Mouse (Mus musculus): ENCODE data around the gene Phf2.
"Not testable (repeated sequence)": the region's sequence is repeated elsewhere in the genome, so short reads cannot be mapped to it uniquely, and the experiment has no call there.

The Phf2 gene

DNA sequence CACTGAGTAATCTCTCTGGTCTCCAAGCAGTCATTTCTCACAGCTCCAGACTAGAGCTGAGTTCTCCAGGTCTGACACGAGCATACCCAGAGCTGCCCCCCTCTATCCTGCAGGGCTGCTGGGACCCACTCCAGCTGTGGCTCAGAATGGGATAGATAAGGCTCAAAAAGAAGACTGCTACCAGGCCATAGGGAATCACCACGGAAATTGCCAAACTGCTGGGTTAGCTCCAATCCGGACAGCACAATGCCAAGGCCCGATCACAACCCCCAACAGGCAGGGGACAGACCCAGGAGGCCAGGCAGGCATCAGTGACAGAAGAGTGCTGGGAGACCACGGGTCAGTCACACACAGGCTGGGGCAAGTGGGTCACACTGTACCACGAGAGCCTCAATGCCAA is 12.9 kb downstream of the Phf2 start:
- no peak for DNase-seq (ENCODE audit: inconsistent ontology term)

DNA sequence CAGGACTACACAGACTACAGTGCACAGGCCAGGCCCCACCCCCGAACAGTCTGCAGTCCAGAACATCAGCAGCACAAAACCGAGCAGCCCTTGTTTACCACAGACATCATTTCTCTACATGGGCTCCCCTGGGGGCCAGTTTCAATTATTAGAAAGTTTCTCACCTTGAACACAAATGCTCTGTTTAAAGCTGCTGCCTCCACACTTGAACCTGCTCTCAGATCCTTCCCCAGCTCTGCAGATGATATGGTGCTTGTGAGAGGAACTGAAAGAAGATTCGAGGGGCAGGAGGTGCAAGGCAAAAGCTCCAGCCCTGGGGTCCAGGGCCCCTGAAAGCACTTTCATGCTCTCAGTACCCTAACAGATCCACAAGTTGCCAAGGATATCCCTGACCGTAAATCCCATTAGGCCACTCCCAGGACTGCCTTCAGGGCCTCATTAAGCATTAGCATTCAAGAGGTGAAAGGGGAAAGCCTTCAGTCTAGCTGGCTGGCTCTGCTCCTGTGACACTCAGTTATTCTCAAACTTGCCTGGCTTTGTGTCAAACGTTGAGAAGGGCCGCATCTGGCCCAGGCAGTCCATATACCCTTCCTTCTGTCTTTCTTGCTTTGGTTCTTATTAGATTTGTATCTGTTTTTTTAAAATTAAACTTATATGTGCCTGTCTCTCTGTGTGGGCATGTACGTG is 13.5 kb downstream of the Phf2 start:
- DNase-seq (ENCODE audit: inconsistent ontology term): no peak

DNA sequence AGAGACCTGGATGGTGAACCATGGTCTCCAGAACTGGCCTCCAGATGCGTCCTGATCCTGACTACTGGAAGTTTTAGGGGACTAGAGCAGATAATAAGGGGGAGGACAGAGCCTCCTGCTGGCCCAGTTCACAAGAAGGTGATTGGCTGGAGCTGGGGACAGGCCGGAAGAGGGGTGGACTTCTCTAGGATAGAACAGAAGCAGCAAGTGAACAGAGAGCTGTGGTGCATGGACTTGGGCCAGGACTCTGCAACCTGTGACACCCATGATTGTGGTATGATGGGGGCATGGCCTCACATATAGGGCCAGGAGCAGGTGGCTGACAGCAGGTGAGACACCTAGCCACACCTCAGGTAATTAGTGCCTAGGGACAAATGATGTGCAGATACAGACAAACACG is 17.0 kb downstream of the Phf2 start:
- DNase-seq (ENCODE audit: inconsistent ontology term): no peak

DNA sequence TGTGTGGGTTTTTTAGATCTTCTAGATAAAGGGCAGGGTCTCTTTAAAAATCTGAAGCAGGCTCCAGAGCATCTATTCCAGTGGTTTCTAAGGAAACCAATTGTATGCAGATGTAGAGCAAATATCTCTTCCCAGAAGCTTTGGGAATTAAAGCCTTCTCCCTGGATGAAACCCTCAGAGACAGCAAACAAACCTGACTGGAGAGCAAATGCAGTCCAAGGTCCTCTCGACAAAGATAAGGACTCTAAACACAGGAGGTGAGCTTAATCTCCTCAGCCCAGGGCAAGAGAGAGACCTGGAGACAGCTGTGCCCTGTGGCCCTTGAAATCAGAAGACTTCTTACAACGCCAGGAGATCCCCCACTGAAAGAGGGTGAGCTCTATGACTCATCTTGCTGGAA is 17.4 kb downstream of the Phf2 start:
- no peak for DNase-seq (ENCODE audit: inconsistent ontology term)

DNA sequence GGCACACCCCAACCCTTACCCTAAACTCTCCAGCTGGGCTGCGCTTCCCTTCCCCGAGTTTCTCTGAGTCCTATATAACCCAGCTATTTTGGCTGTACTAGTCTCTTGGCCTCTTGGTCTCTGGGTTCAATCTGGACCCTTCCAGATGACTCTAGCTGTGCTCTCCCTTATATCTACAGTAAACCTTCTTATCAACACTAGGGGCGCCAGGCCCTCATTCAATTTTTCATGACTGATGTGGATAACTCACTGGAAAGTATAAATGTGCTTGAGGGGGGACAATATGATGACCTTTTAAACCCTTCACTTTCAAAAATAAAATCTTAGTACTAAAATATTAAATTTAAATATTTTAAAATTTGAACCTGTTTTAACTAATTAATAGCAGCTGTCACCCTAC is 18.1 kb downstream of the Phf2 start:
- DNase-seq (ENCODE audit: inconsistent ontology term): no peak

DNA sequence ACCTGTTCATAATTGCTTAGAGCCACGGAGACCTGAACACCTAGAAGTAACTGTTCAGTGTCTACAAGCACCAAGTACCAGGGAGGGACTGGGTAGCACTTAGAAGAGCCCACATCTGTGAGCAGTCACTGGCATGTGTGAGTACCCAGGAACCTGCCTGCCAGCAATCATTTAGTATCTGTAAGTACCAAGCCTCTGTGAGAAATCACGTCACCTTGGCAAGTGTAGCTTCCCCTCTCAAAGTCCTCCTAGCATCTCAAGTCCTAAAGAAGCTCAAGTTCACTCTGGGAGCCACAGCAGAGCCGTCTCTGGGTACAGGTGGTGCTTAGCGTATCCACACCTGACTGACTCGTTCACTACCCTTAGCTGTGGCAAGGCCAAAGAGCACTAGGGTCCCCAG is 19.2 kb downstream of the Phf2 start:
- no peak for DNase-seq (ENCODE audit: inconsistent ontology term)

DNA sequence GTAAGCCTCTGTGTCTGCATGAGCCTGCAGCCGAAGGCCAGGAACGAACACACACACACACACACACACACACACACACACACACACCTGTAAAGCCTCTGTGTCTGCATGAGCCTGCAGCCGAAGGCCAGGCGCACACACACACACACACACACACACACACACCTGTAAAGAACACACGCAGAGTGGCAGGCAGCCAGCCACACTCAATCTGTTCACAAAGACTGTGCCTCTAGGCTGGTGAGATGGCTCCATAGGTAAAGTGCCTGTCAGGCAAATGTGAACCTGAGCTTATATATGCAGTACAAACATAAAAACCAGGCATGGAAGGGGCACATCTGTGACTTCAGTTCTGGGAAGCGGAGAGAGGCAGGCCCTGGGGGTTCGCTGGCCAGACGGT is 20.1 kb downstream of the Phf2 start:
- DNase-seq (ENCODE audit: inconsistent ontology term): no peak

DNA sequence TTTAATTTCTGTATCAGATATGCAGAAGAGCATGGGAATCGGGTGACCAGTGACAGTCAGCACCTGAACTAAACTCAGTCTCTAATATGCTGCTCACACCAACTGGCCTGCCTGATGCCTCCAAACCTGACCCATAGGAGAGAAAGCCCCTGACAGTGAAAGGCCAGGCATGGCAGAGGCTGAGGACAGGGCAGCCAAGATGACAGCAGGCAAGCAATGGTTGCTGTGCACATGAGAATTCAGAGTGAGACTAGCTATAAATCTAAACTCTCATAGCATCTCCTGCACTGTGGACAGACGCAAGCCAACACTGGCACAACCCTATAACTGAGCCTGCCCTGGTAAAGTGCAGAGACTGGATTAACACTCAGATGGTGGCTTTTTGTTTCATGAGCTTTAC is 20.6 kb downstream of the Phf2 start:
- DNase-seq (ENCODE audit: inconsistent ontology term): no peak

DNA sequence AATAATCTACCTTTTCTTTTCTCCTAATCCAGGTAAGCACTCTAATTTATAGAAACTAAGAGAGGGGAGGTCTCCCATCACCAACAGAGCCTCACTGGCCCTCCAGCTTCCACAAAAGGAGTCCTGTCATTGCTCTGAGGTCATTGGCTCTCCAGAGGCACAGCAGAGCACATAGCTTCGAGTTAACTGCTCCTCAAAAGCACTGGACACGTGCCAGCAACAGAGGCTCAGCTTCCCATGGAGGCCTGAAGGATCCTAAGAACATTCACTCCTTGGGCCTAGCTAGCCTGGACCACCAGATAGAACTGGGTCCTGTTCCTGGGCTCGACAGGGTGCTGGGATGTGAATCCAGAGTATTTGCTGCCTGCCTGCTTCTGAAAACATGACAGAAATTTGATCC is 21.8 kb downstream of the Phf2 start:
- peak; percentile 68 for DNase-seq (ENCODE audit: inconsistent ontology term)

DNA sequence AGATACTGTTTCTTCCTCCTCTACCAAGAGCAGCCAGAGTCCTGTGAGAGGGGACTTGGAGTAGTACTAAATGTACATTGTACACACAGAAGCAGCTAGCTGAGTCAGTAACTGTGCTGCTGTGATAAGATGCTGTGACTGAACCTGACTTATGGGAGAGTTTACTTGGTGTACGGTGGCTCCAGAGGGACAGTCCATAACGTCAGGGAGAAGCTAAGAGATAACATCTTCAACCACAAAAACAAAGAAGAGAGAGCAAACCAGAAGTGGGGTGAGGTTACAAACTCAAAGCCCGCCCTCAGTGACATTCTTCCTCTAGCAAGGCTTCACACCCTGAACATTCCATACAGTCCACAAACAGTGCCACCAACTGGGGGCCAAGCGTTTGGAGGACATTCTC is 25.6 kb downstream of the Phf2 start:
- DNase-seq (ENCODE audit: inconsistent ontology term): no peak

DNA sequence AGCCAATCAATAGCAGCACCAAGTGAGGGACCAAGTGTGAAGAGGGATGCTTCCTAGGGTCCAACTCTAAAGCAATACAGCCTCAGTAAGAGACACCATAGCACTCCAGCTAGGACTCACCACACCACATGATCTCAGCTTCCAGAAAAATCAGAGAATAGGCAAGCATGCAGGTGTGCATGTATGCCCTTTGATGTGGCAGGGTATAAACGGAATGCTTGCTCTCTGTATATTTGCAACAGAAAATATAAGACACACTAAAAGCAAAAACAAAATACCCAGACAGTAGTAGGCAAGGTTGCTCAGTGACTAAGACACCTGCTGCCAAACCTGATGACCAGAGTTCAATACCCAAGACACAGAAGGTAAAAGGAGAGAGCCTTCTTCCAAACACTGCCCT is 27.4 kb downstream of the Phf2 start:
- no peak for DNase-seq (ENCODE audit: inconsistent ontology term)

DNA sequence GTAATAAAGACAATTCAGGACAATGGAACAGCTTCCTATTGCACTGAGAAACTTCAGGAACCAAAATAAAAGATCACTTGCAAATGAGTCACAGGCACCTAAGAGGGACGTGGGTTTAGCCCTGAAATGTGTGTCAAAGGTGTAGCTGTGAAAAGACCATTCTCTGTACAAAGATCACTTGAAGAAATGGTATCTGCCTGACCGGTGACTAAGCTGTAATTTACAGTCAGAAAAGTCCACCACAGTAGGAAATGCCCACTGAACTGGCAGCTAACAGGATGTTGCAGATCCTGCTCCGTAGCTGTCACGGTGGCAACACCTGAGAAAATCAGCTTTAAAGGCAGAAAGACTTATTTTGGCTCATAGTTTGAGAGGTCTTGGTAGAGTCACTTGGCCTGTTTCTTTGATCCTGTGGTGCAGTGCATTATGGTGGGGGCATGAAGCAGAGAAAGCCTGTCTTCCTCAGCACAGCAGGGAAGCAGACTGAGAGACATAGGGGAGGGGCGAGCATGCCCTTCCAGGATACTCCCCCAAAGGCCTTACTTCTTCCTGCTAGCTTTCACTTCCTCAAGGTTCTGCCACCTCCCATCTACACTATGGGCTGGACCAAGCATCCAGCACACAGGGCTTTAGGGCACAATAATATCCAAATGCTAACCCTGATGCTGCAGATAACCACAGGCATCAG is 28.9 kb downstream of the Phf2 start:
- DNase-seq (ENCODE audit: inconsistent ontology term): no peak

DNA sequence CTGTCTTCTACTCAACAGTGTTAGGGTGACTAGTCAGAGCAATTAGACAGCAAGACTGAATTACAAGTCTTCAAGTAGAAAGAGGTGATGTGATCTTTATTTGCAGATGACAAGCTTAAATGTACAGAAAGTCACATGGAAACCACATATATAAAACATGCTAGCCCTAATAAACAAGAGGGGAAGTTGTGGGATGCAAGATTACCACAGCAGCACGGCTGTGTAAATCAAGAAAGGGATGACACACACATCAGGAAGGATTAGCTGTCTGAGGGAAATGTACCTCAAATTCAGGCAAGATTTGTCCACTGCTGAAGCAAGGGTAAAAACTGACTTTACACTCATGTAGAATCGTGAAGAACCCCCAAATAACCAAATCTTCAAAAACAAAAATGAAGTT is 32.6 kb downstream of the Phf2 start:
- no peak for DNase-seq (ENCODE audit: inconsistent ontology term)

DNA sequence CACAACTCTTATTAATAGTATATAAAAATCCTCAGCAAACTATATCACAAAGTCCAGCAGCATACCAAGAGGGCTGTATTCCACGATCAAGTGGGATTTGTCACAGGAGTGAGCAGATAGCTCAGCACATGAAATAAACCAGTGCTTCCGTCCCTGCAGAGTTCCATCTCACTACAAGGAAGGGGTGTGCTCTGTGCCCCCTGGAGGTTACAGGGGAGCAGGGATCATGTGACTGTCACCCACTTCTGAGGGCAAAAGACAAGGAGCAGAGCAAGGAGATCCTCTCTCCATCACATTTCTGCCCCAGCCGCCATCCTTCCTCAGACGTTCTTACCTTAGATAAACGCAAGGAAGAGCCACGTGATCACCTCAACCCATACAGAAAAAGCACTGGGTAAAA is 33.4 kb downstream of the Phf2 start:
- DNase-seq (ENCODE audit: inconsistent ontology term): no peak

DNA sequence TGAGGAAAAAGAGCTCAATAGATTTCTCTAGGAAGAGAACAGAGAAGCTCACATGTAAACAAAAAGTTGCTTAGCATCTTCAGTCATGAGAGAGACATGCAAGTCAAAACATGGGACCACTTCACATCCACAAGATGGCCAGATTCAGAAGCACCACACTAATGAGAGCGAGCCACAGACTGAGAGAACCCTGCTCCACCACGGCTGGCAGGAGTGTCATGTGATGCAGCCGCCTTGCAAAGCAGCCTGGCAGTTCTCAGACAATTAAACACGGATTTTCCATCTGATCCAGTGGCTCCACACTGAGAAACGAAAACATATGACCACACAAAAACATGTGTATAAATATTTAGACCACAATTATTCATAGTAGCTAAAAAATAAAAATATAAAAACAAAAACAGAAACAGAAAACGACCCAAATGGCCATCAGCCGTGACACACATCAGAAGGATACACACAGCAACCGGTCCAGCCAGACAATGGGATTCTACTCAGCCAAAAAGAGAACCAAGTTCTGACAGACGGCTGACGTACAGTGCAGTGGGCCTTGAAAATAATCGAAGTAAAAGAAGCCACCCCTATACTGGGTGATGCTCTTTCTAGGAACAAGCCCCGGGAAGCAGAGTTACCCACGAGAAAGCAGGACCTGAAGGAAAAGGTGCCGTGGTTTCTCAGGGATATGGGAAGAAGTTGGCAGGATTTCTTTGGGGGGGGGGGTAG is 40.2 kb downstream of the Phf2 start:
- no peak for DNase-seq (ENCODE audit: inconsistent ontology term)

DNA sequence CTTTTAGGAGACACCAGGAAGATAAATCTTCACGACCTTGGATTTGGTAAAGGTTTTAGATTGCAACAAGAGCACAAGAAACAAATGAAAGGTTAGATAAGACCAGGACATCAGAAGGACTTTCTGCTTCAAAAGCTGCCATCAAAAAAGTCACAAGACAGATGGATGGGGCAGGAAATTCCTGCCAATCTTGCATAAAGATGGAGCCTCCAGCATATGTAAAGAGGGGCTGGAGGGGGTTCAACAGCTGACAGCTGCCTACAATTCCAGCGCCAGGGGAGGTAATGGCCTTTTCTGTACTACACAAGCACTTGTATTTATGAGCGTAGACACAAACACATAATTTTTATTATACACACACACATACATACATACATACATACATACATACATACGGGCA is 41.1 kb downstream of the Phf2 start:
- no peak for DNase-seq (ENCODE audit: inconsistent ontology term)

DNA sequence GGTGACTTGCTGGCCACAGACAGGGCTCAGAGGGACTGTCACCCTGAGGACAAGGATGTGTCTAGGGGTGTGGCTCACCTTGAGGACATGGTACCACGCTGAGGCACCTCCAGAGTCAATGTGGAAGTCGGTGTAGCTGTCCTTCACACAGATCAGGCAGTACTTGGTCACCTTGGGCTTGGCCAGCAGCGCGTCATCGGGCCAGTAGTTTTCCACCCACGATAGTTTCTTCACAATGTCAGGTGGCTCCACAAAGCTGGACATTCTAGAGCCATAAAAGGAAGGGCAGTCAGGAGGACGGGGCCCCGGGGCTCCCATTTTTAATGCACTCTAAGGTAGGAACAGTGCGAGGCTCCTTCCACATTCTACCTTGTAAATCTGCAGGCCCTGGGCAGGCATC is 48.0 kb downstream of the Phf2 start:
- DNase-seq (ENCODE audit: inconsistent ontology term): no peak

DNA sequence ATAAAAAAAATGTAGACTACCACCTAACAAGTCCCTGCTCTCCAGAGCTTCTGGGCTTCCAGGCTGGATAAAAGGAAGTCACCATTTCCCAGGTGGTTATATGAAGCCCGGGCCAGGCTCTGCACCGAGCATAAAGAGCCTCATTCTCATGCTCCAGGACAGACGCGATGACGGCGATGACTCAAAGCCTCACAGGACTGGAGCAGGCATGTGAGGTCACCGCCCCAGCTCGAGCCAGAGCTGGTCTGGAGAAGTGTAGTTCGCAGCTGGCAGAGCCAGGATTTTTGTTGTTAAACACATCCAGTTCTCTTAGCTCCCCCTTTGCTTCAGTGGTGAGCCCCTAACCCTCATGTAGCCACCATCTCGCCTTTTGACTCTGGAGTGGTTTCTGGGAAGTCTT is 48.6 kb downstream of the Phf2 start:
- DNase-seq (ENCODE audit: inconsistent ontology term): no peak

DNA sequence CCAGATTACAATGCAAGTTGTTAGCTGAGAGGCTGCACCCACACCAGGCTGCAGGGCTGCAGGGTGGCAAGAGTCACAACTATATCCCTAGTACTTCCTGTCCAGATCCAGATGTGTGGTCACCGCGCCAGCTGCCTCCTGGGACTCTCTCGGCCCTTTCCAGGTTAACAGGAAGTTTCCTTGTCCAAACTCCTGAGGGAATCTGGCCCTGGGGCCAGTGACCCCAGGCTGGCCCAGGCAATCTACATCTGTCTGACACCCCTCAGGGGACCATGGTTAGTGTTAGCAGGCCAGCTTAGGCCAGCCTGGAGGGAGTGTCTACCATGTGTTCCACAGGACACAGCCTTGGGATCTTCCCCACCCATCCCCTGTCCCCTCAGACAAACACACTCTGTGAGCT is 51.8 kb downstream of the Phf2 start:
- no peak for DNase-seq (ENCODE audit: inconsistent ontology term)

DNA sequence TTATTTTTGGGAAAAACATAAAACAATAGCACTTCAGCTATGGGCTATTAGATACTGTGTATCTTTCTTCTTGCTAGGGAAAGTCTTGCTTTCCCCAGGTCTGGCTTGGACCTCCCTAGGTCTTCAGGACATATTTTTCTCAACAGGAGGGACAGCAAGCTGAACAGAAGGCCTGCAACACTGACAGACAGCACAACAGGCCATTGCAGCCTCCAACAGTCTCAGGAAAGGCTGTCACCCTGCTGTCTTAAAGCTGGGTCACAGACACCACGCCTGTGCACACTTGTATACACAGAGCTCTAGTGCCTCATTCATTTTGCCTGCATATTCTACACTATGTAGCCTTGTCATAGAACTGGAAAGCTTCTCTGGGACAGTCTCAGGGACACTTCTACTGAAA is 56.5 kb downstream of the Phf2 start:
- DNase-seq (ENCODE audit: inconsistent ontology term): no peak

DNA sequence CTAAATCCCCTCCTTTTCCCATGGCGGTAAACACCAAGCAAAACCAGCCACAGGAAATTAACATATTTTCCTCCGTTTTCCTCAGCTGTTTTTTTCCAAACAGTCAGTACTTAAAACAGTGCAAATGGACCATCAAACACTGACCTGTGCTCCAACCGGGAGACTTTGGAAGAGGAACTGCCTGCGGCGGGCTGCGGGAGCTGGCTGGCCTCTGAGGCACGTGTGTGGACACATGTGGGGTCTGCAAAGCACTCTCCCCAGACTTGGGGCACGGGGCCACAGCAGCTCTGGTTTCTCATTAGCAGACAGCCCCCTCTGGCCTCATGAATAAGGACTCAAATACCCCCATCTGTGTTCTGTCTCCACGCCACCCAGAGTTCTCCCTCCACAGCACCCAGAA is 59.9 kb downstream of the Phf2 start:
- no peak for DNase-seq (ENCODE audit: inconsistent ontology term)

DNA sequence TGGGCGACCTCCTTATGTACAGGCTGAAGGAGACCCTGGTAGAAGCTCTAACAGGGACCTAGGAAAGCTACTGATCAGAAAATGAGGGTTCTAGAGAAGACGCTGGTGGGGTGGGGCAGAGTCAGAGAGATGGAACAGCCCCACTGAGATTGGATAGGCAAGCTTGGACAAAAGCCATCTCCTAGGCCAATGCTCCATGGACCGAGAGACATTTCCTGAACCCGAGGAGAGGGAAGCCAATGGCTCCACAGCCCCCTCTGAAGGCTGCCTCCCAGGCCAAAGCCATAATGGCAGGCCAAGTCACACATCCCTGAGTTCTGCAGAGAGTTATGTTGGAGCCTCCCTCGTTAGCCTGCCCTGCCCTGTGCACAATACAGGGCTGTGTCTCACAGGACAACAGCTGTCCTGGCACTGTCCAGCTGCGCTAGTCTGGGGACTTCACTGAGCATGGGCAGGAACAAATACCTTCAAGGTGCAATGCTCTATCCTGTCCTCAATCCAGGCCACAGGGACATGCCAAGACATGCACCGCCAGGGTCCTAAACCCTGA is 60.6 kb downstream of the Phf2 start:
- DNase-seq (ENCODE audit: inconsistent ontology term): no peak

DNA sequence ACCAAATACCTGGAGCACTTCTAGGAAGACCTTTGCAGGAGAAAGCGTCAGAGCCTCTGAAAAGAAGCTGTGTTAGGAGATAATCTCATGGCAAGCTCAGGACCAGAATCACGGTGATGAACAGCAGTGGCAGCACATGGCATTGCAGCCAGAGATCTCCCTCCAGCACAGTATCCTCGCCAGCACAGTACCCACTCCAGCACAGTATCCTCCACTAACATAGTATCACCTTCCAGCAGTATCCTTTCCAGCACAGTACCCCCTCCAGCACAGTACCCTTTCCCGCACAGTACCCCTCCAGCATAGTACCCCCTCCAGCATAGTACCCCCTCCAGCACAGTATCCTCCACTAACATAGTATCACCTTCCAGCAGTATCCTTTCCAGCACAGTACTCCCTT is 61.3 kb downstream of the Phf2 start:
- DNase-seq (ENCODE audit: inconsistent ontology term): not testable (repeated sequence)
